Mouse (Mus musculus): ENCODE measurements around the gene Ckmt2.

Gene Ckmt2

DNA sequence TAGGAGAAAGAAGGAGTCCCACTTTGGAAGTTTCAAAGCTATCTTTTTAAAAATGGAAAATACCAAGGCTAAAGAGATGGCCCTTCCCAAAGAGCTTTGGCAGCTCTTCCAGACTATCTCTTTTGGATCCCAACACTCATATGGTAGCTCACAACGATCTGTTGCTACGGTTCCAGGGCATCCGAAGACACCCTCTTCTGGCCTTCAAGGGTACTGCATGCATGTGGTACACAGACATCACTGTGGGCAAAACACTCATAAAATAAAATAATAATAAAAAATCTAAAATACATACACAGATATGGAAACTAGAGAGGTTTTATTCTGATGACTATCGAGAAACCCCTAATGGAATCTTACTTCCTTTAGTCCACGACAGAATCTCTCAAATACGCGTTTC is 17.9 kb downstream of the Ckmt2 start:
- DNase-seq: no peak

DNA sequence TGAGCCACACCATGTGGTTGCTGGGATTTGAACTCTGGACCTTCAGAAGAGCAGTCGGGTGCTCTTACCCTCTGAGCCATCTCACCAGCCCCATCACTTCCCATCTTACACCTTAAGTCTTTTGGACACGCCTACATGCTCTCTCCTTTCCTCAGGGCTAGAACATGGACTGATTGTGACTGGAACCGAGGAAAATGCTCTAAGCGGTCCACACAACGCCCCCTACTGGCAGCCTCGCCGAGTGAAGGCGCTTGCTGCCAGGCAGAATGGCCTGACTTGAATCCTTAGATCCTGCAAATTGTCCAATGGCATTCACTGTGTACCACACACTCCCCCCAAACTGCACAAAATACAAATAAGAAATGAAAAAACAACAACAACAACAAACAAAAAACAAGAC is 19.3 kb downstream of the Ckmt2 start:
- no peak for DNase-seq

DNA sequence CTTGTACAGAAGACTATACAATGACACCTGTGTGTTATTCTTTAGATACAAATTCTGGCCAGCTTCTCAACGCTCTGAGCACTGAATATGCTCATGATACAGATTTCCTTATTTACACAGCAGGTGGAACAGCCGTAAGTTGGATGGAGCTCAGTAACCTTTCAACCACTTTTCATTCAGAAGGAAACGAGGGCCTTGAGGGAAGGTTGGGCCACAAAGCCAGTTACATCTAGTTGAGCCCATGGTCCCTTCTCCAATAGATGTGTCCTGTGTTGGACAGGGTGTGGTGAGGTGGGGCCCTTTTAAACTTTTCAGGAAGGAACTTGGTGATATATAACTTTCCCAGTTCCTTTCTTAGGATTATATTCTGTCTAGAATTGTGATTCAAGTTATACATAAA is 22.3 kb downstream of the Ckmt2 start:
- no peak for DNase-seq

DNA sequence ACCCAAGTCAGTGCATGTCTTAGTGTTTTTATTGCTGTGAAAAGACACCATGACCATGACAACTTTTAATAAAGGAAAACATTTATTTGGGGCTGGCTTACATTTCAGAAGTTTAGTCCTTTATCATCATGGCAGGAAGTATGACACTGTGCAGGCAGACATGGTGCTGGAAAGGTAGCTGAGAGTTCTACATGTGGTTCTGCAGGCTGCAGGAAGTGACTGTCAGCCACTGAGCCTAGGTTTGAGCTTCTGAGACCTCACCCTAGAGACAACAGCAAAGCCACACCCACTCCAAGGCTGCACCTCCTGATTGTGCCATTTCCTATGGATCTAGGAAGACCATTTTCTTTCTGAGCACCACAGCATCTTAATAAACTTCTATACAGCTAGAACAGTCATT is 48.8 kb downstream of the Ckmt2 start:
- no peak for DNase-seq

DNA sequence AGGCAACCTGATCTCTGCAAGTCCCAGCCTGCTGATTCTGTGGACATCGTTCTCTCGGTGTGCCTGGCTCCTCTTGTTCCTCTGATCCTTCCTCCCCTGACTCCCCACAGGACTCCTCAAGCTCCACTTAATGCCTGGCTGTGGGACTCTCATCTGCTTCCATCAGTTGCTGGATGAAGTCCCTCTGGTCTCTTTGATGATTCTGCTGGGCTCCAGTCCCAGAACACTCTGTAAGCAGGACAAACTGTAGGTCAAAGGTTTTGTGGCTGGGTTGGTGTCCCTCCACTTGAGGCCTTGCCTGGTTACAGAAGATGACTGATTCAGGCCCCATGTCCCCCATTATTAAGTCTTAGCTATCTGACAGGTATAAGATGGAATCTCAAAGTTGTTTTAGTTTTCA is 50.6 kb downstream of the Ckmt2 start:
- no peak for DNase-seq

DNA sequence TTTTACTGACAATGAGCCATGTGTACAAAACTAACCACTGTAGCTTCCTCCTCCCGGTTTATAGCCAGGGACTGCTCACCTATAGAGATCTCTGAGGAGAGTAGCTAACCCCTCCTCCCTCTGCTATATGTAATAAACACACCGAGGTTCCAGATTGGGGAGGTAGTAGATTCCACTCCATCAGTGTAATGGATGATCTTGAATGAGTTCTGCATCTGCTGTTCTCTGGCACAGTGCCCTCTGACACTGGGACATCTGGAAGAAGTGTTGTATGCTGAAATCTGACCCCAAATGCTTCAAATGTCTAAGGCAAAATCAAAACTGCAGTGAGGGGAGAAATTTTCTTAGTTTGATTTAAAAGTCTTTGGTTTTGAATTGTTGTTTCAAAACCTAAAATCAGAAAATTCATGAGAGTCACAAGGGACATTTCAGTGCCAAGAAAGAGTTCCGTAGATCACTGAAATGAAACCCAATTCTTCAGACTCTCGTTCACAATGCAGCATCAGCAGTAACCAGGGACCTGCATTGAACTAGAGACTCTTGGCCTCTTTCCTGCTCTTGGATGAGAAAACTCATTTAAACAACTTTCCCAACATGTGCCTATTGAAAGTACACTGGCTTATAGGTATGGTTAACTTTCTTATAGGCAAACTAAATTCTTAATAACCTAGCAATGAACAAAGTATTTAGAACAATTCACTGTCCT is 51.7 kb downstream of the Ckmt2 start:
- DNase-seq: no peak

DNA sequence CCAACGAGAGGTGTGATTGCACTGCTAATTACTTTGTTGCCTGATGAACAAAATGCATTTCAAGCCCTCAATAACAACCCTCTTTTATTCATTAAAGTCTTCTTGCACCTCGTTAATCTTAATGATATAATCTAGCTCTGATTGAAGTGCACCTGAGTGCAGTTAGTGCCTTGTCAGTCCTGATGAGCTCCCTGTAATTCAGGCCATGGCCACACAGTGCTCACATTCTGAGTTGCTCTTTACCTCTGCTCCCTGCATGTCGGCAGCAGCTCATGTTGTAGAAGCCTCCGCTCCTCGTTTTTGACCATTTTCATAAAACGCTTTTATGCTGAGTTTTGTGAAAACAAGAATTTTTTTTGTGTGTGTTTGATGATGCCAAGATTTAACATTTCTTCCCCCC is 53.0 kb downstream of the Ckmt2 start:
- no peak for DNase-seq

DNA sequence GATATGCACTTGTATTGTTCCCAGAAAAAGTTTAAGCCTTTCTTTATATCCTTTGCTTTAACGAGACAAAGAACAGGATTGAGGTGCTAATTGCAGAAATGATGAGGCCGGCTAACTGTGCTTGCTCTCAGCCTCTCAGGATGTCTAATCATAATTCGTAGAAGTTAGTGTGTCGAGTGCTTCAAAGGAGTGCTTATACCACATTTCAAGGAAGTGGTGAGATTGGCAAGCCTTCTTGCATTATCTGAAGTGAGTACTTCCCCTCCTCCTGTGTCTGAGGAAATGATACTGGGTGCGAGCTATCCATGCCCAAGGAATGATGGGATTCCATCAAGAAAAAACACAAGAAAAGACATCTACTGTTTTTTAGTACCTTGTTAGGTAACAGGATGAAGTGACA is 62.0 kb downstream of the Ckmt2 start:
- DNase-seq: no peak

DNA sequence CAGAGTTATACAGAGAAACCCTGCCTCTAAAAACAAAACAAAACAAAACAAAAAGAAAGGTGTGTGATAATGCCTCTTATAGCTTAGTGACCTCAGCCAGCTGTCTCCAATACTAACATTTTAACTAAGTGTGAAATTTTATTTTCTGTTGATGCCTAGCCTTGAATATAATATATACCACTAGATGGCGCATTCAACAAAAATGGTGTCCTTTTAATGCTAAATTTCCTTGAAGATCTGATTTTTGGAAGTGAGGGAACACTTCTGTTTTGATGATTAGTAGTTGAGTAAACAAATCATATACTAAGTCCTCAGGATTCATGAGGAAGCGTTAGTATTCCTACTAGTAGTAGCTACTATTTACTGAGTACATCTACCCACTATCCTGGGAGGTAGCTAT is 67.2 kb downstream of the Ckmt2 start:
- no peak for DNase-seq

DNA sequence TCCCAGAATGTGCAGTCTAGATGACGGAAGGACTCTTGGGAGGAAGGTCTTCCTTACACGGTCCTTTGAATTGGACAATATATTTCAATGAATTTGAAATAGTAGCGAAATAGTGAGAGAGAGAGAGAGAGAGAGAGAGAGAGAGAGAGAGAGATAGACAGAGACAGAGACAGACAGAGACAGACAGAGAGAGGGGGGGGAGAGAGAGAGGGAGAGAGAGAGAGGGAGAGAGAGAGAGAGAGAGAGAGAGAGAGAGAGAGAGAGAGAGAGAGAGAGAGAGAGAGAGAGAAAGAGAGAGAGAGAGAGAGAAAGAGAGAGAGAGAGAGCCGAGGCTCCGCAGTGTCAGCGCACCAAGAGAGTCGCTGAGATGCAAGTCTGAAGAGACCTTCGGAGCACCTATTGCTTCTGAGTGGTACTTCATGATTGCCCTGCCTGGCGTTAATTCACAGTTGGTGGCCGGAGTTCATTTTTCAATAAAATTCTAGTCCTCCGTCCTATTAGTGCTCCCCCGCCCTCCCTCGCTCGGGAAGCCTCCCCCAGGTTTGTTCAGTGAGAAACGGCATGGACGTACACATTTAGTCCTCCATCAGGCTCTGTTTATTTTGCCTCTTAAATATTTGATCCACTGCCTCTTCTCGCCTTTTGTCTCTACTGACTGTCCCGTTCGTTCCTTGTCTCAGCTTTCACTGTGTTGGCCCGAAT is 68.7 kb downstream of the Ckmt2 start:
- DNase-seq: peak; percentile 11

DNA sequence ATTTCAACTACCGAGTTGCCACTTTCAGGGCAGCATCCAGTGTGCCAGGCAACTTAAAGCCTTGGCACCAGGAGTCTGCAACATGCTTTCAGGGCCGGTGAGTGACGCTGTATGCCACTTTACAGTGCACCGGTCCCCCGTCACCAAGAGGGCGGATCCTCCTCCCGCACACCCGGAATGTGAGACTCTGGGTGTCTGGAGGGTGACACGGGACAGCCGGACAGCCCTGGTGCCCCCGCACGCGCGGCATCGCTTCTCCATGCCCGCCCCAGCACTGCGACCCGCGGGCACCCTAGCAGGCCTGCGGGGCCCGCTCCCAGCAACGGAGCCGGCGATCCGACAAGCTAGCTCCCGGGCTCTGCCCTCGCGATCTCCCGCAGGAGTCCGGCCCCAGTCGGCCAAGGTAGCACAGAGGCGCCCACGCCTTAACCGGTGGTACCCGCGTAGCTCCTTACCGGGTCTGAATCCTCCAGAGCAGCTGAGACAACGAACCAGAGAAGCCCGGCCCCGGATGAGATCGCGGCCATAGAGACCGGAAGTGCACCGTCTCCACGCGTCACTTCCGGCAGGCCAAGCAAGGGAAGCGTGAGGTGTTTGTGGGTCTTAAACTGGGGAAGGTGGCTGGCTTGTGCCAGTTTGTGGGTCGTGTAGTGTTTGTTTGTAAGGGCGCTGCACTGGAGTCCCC is 69.4 kb downstream of the Ckmt2 start, which contains the start of gene Zcchc9:
TSS of gene Zcchc9 (minus strand) at position 551 of the 685 bp plus-strand sequence.
- DNase-seq: peak; percentile 91
